Mouse (Mus musculus): Measurements from ENCODE around the gene S1pr2.
"Not testable (repeated sequence)": the region's sequence is repeated elsewhere in the genome, so short reads cannot be mapped to it uniquely, and the experiment has no call there.

S1pr2 gene

DNA sequence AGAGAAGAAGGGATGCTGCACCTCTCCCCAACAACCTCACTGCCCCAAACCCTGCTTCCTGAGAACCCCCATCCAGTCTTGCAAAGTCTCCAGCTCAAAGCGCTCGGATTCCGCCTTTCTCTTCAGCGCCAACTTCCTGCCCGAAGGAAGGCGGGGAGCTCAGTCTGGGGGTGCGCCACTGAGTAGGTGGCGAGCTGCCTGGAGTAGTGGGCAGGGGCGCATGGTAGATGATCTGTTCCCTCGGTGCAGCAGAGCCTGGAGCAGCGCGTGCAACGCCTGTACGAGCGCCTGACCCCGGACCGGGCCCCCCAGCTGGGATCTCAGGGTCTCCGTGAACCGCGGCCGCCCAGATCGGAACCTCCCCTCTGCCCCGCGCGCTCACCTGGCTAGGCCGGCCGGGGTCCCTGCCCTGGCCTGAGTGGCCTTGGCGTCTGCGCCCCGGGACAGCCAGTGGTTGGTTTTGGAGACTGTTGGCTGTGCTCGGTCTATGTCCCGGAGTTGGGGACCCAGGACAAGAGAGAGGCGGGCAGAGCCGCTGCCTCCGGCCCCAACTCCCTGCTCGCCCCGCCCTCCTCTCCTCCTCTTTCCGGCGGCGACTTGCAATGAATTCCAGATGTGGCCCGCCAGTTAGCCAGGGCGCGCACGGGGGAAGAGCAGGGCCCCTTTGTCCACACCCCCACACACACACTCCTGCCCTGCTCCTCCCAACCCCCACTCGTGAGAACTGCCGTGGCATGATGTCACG lies at the start of gene S1pr2:
TSS of gene S1pr2 (minus strand) at position 566 of the 745 bp plus-strand sequence.
- DNase-seq (ENCODE audit: low spot score in 2 of 2) = peak; percentile 86 to 89

DNA sequence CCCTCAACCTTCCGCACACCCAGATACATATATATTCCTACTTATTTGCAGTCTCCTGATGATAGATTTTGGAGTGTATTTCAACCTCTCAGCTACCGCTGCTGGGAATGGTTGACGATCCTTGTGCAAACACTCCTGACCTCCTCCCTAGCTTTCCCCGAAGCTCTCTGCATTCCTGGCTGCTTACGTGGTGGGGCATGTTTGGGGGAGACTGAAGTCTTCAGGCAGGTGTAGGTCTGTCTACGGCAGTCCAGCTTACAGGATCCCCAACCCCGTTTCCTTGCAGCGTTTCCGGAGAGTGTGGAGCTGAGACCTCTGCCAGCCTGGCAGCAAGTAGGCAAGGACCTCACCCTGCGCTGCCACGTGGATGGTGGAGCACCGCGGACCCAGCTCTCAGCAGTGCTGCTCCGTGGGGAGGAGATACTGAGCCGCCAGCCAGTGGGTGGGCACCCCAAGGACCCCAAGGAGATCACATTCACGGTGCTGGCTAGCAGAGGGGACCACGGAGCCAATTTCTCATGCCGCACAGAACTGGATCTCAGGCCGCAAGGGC lies 48.8 kb upstream of the S1pr2 start:
- no peak for DNase-seq (ENCODE audit: low spot score in 2 of 2)

DNA sequence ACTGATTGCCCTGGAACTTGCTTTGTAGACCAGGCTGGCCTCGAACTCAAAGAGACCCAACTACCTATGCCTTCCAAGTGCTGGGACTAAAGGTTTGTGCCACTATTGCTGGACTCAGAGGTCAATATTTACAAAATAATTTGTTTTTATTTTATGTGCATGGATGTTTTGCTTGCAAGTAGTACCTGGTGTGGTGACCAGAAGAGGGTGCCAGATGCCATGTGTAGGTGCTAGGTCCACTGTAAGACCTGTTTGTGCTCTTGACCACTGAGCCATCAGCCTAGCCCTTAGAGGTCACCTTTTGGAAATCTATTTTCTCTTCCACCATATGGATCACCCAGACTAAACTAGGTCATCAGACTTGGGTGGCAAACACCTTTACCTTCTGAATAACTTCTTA lies 46.1 kb upstream of the S1pr2 start:
- no peak for DNase-seq (ENCODE audit: low spot score in 2 of 2)

DNA sequence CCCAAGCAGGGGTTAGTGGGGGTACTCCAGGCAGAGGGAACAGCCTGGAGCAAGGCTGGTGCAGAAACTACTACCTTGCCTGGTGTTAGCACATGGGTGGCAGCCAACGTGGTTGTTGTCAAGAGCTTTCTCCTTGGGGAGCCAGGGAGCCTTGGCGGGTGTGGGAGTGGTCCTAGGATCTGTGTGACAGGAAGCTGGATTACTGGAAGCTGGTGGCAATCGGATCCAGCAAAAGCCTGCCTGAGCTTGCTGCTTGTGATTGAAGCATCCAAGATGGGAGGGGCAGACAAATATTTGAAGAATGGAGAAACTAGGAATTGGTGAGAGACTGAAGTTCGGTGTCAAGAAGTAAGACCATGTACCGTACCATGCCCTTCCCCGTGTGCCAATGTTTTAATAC lies 45.7 kb upstream of the S1pr2 start:
- no peak for DNase-seq (ENCODE audit: low spot score in 2 of 2)

DNA sequence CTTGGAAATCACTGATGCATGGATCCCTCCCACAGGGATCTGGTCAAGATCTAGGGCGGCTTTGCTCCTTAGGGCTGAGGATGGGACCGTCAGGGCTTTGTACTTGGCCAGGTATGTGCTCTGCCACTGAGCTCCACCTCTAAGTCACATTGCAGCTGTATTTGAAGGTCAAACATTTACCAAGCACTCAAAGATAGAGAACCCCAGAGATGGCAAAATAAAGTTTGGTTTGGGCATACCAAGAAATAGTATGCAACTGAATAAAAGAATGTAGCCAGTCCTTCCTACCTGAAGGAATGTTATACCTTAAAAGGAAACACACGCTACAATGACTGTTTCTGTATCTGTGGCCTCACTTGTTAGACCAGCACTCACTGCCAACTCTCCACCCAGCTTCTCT lies 44.8 kb upstream of the S1pr2 start:
- no peak for DNase-seq (ENCODE audit: low spot score in 2 of 2)

DNA sequence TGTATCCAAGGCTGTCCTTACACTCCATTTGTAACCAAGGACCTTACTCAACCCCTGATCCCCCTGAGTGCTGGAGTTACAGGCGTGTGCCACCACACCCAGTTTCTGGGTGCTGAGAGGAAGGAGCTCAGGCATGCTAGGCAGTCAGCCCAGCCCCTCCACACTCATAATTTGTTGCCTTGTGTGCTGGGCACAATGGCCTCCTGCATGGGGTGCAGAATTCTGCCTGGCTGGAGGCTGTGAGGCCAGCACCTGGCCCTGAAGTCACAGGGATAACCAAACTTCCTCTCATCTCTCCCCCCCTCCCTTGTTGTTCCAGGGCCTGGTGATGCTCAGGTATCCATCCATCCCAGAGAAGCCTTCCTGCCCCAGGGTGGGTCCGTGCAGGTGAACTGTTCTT lies 42.0 kb upstream of the S1pr2 start:
- DNase-seq (ENCODE audit: low spot score in 2 of 2) = no peak

DNA sequence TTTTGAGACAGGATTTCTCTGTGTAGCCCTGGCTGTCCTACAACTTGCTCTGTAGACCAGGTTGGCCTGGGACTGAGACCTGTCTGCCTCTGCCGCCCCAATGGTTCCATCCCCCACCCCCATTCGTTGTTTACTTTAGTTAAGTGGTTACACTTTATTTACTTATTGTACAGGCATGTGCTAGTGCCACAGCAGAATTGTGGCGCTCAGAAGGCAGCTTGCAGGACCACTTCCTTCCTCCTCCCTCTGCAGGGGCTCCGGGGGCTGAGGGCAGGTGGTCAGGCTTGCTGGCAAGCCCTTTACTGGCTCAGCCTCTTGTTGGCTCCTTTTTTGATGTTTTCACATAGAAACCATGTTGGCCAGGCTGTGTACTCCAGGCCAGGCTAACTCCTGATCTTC lies 40.6 kb upstream of the S1pr2 start:
- no peak for DNase-seq (ENCODE audit: low spot score in 2 of 2)

DNA sequence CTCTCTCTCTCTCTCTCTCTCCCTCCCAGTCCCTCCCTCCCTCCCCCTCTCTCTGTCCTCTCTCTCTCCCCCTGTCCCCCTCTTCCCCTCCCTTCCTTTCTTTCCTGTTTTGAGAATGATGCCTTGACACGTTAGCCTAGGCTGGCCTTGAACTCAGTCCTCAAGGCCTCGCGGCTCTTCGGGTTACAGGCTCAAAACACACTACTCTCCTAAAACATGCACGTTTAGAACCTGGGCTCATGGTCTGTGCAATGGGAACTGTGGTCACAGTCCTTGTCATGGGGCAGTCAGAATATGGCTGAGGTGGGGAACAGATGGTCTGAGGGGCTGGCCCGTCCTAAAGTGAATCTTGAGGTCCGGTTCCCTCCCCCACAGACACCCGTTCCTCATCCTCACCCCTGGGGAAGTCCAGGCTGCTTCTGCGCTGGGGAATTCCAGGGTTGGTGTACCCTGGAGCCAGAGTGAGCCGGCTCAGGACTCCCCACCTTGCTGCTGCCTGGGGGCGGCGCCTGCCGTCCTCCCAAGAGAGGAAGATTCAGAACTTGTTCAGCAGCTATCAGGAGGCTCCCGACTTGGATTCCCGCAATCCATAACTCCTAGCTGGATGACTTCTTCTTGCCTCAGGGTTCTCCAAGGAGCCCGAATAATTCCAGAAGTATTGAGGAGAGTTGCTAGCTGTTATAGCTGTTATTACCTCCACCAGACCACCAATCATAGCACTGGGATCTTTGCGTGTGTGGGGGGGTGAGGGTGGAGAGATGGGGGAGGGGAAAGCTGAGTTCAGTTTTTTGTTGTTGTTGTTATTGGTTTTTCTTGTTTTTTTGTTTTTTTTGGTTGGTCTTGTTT lies 40.0 kb upstream of the S1pr2 start:
- DNase-seq (ENCODE audit: low spot score in 2 of 2) = no peak

DNA sequence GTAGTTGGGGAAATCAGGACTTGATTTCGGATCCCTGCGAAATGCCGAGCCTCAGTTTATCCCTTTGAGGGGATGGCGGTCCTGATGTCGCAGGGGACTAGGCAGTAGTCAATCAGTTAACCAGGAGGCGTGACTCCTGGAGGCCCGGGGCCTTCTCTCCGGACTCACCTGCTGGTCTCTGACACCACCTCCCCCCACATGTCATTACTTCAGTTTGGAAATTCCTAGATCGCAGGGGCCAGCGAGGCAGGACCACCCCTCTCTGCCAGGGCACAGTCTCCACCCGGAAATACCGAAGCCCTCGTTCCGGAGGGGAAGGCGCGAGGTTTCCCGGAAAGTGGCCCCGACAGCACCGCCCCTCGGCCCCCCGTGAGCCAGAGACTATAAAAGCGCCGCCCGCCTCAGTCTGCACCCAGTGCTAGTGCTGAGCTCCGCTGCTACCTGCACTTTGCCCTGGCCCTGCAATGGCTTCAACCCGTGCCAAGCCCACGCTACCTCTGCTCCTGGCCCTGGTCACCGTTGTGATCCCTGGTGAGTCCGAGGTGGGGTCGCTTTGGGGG lies 39.1 kb upstream of the S1pr2 start, which contains the start of gene Icam1:
TSS of gene Icam1 (plus strand) at position 415 of the 560 bp plus-strand sequence.
- DNase-seq (ENCODE audit: low spot score in 2 of 2) = peak; percentile 75 to 80

DNA sequence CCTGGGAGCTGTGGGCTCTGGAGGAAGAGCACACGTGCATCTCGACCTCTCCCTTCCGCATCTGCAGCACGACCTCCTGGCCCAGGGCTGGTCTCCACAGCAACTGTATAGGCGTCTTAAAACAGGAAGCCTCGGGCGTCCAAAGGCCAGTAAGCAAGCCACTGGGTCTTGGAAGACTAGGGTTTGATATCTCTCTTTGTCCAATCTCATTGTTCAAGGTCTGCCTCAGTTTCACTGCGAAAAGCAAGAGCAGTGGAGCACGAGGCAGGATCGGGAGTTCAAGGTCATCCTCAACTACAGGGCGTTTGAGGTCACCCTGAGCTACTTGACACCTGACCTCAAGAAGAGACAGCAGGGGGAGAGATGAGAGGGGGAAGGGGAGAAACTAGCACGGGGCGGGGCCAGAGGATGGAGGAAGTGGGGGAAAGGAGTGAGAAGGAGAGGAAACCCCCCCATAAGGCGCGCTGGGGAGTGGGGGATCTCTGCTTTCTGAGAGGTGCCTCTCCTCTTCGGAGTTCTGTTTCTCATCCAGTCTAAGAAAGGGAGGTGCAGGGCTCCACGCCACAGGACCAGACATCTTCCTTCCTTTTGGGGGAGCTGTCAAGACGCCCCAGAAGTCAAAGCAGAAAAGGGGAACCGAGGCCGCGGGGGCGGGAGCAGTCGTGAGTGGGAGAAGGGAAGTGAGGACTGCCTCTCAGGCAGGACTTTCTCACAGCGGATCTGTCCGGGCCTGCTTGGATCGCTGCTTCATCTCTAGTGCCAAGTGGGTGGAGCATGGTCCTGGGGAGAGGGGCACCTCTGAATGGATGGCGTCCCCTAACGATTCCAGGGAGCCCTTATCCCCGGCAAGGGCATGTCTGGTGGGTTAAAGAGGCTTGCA lies 38.4 kb upstream of the S1pr2 start:
- DNase-seq (ENCODE audit: low spot score in 2 of 2) = peak; percentile 62 to 77

DNA sequence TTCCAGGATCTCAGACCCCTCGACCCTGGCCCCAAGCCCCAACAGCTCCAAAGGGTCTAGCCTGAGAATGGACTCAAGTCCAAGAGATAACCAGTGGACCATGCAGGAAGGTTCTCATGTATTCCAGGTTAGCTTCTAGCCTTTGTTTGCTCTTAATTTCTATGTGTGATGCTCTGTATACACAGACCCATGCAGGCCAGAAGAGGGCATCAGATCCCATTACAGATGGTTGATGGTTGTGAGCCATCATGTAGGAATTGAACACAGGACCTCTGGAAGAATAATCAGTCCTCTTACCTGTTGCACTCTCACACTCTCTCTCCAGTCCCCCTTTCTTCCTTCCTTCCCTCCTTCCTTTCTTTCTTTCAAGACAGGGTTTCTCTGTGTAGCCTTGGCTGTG lies 35.8 kb upstream of the S1pr2 start:
- DNase-seq (ENCODE audit: low spot score in 2 of 2) = no peak

DNA sequence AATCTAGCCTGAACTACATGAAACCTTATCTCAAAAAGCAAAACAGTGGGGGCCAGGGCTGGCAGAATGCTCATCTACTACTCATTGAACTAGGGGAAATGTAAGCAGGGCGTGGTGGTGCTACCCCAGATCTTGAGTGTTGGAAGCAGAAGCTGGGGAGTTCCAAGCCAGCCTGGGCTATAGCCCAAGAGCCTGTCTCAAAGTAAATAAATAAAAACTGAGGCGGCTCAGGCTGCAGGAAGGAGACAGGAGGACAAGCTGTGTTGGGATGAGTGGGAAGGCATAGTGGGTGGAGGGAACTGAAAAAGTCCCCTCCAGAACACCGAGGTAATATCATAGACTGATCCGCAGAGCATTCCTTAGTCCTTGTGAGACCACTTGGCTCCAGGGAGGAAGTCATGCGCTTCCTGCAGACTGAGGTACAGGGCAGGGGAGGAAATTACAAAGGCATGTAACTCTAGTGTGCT lies 35.3 kb upstream of the S1pr2 start:
- peak in 1 of 2 experiments; percentile 49 for DNase-seq (ENCODE audit: low spot score in 2 of 2)

DNA sequence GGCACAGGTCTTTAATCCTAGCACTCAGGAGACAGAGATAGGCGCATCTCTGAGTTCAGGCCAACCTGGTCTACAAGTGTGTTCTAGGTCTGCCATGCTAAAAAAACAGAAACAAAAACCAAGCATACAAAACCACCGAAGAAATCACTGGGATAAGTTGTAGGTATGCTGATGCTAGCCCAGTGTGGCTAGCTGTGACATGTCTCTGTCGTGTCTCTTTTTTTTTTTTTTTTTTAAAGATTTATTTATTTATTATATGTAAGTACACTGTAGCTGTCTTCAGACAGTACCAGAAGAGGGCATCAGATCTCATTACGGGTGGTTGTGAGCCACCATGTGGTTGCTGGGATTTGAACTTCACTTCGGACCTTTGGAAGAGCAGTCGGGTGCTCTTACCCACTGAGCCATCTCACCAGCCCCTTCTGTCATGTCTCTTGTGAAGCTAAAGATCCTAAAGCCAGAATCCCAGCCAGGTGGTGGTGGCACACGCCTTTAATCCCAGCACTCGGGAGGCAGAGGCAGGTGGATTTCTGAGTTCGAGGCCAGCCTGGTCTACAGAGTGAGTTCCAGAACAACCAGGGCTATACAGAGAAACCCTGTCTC lies 34.5 kb upstream of the S1pr2 start:
- DNase-seq (ENCODE audit: low spot score in 2 of 2) = not testable (repeated sequence)

DNA sequence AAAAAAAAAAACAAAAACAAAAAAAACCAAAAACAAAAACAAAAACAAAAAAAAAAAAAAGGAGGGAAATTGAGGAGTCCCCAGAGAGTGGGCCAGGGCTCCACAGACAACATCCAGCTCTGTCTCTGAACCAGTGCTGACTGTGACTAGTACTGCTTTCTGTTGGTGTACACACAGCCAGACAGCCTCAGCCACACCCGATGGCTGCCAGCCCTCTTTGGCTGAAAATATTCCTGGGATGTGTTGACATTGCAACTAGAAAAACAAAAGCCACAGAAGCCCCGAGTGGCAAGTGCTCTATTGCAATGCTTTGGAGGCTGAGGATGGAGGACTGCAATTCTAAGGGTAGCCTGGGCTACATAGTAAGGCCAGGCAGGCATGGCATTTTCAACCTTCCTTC lies 33.8 kb upstream of the S1pr2 start:
- DNase-seq (ENCODE audit: low spot score in 2 of 2) = no peak

DNA sequence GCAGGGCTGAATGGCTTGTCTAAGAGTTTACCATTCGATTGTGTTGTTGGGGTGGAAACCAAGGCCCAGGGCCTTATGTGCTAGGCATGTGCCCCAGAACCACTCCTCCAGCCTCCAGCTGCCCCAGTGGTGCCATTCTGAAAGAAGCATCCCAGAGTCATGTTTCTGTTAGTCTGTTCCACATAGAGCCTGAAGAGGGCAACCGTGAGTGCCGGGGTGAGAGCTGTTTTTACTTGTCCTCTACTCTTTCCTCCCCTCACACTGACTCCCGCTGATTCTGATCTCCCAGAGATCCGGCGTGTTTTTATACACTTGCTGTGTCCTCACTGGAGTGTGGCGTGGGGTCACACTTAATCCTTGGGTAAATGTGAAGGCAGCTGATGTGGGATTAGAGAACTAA lies 31.4 kb upstream of the S1pr2 start:
- DNase-seq (ENCODE audit: low spot score in 2 of 2) = no peak

DNA sequence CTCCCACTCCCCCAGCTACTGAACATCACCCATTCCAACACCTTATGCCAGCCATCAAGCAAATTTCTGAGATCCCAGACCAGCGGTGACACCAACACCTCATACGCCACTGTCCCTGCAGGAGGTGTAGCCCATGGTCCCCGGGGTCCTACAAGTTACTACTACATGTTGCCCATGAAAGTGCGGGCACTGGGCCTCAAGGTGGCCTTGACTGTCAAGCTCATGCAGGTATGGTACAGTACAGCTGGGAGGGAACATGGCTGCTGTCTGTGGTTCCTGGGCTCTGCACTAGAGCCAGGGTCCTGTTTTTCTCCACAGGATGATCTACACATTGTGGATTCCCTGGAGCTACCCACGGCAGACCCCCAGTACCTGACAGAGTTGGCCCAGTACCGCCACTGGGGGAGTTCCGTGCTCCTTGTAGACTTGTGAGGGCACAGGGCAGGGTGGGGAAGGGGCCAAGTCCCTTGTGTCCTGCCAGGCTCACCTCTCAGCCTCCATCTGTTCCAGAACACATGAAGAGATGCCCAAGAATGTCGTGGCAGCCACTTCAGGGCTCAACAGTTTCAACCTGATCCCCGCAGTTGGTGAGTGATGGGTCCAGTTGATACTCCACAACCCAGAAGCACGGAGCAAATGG lies 30.9 kb upstream of the S1pr2 start:
- no peak for DNase-seq (ENCODE audit: low spot score in 2 of 2)

DNA sequence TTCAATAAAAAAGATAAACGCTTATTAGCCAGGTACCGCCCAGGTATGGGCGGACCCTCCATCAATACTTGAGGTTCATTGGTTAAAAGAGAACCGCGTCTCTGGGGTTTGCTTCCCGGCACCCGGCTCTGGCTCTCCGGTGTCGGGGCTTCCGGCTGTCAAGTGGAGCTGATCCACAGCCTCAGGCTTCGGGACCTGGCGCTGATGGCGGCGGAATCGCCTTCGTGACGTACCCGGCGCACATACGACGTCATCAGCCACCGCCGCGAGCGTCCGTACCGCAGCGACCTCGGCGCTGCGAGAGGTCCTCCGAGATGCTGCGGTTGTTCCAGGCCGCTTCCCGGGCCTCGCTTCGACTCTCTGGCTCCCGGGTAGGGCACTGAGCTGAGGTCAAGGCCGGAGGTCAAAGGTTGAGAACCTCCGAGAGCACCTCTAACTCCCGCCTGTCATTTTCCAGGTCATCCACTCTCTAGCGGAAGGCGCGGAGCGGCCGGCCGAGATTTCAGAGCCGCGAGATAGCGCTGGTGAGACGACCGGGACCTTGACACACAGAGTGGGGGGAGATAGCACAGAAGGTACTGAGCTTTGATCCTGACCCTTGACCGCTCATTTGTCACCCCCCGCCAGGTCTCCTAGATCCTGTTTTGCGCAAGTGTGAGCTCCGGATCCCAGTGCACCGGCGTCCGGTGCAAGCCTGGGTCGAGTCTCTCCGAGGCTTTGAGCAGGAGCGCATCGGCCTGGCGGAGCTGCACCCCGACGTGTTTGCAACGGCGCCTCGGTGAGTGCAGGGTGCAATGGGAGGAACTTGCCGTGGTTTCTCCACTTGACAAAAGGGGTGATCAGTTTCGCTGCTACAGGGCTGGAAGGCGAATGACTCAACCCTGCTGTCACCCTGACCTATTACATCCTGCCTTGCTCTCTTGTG lies 26.3 kb upstream of the S1pr2 start, which contains the start of gene Mrpl4:
TSS of gene Mrpl4 (plus strand) at position 112 of the 925 bp plus-strand sequence.
- DNase-seq (ENCODE audit: low spot score in 2 of 2) = peak; percentile 73 to 90

DNA sequence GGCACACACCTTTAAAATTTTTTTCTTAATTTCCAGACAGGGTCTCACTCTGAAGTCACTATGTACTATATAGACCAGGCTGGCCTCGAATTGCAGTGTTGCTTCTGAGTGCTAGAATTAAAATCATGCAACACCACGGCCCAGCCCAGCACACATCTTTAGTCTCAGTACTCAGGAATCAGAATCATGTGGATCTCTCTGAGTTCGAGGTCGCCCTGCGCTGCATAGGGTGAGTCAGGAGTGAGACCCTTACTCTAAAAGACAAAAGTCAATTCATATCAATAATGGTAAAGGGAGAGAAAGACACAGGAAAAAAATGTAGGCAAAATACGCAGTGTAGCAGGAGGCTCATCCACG lies 25.7 kb upstream of the S1pr2 start:
- no peak for DNase-seq (ENCODE audit: low spot score in 2 of 2)

DNA sequence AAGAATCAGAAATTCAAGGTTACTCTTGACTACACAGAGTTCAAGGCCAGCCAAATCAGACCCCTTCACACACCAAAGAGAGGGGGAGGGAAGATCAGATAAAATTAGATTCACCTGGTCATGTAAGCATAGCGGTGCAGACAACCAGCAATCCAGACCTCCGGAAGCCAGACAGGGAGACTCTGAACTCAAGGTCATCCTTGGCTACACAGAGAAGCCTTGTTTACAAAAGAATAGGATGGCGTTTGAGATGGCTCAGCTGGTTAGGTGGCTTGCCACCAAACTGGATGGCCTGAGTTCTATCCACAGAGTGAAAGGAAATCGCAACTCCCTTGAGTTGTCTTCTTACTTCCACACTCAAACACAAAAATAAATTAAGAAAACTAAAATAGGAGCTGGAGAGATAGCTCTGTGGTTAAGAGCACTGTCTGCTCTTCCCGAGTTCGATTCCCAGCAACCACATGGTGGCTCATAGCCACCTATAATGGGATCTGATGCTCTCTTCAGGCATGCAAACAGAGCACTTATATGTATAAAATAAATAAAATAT lies 25.1 kb upstream of the S1pr2 start:
- no peak for DNase-seq (ENCODE audit: low spot score in 2 of 2)
